Mouse (Mus musculus): ENCODE measurements around the gene Zic5.

The Zic5 gene

DNA sequence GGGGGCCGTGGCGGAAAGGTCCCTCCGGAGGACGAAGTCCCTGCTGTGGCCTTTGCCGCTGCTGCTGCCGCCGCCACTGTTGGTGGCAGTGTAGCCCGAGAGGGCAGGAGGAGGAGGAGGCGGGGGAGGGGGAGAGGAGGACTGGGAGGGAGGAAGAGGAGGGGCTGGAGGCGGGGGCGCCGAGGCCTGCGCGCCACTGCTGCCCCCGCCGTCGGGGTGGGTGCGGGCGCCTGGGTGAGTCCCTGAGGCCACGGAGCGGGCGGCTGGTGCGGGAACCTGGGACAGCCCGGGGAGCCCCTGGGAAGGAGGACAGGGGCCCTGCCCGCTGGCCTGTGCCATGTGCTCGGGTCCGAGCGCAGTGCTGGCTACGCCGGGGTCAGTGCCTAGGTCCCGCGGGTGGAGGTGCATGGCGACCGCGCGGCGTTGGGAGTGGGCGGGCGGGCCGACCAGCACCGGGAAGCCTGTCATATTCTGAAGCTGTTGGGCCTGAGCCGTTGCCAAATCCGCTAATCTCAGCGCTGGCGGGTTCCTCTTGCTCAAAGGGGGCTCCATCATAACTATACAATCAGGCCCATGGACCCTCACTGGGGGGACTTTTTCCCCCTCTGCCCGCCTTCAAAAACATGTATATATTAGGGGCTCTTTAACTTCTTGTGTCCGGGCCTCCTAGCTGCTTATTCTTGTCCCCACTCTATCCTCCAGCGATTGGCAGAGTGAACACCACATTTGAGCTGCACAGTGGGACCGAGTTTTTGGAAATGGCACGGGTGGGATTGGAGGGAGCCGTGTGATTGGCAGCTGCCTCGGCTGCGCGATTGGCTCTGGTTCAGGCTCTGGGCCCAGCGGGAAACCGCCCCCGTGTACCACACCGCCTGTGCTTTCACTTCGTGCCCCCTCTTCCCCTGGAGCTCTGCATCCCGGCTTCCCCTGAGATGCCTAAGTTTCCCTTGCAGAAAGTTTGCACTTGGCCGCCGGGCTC lies at the start of gene Zic5:
Gene Zic5, minus strand, starts transcription at position 915 of the 979 bp plus-strand sequence.
- DNase-seq = no peak

DNA sequence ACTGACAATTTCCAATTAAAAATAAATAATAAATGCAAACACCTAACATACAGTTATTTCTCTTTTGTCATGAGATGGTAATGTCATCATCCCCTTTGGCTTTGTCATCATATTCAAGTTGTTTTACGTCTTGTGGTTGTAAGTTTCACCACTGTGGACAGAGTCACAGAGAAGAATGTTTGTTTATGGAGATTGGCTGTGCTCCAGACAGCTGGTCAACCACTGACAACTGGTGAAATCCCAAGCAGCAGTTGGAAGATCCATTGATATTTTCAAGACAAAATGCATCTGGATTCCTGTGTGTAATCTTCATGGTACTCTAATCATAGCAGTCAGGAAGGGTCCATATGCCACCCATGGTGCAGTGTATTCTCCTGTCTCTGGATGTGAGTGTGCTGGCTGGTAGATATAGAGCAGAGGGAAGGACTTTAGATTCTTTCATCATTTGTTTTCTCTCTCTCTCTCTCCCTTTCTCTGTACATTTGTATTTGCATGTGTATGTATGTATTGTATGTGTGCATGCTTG lies 48.1 kb upstream of the Zic5 start:
- no peak for DNase-seq

DNA sequence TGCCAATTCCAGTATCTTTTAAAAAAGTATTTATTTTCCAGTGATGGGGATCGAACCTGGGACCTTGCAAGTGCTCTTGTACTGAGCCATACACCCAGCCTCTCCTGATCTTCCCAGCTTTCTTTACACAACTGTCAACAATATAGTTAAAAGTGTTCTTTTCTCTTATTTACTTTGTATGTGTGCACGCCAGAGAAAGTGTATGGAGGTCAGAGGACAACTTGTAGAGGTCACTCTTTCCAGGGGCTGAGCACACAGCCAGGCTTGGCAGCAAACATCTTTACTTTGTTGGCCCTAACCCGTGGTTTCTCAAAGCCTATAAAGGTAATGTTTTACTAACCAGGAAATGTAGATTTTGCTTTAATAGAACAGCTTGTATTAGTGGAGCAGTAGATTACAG lies 46.0 kb upstream of the Zic5 start:
- DNase-seq = no peak

DNA sequence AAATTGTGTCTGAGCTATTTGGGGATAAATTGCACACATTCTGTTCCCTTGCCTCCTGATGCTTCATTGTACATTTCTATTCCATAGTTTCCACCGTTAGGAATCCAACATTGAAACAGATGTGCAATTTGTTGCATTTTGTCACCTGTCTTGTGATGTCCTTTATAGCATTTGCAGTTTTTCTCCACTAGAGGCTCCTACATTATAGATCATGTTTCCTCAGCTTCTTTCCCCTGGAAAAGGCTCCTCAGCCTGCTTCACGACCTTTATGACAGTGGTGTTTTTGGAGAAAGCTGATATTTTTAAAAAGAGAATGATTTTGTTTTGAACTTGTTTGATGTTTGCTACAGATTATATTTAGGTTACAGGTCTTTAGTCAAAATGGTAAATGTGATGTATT lies 43.6 kb upstream of the Zic5 start:
- DNase-seq = no peak

GRCm38 (mm10) chr14:122492015-122492414 lies 26.5 kb upstream of the Zic5 start:
- DNase-seq = no peak

- DNase-seq = no peak
Observed at GRCm38 (mm10) chr14:122491521-122491920, 26.0 kb upstream of the Zic5 start.

DNA sequence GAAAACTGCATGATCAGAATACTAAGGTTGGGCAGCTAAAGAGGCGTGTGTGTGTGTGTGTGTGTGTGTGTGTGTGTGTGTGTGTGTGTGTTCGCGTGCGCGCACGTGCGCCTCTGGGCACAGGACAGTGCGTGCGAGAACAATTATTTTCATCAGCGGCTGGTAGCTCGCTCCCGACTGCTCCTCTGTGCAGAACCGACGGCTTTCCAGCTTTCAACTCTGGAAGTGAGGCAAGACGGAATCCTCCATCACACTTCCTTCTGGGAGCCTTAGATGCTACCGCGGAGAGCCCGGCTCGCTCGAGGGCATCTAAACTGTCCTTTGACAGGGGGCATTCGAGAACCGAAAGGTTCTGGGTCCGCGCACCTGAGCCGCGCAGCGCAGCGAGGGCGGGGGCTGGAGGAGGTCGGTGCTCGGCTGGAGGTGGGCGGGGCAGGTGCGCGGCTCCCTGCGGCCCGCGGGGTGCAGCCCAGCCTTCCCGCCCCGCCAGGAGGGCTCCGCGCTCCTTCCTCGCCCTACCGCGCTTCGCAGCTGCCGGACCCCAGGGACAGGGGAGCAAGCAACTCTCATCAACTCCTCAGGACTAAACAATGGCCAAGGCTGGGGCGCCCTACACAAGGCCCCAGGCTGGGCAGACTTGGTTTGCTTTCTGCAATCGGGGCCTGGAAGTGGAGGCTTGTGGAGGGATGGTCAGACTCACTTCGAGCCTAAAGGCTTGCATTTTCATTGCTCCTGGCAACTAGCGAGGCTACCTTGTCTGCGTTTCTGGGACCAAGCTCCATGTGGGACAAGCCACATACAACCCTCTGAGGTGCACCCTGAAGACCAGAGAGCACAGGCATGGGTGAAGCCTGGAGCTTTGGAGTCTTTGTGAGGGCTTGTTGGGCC lies 25.2 kb upstream of the Zic5 start, which contains the start of gene Gm10837:
Gene Gm10837, plus strand, starts transcription at position 146 of the 888 bp plus-strand sequence.
- DNase-seq = no peak

DNA sequence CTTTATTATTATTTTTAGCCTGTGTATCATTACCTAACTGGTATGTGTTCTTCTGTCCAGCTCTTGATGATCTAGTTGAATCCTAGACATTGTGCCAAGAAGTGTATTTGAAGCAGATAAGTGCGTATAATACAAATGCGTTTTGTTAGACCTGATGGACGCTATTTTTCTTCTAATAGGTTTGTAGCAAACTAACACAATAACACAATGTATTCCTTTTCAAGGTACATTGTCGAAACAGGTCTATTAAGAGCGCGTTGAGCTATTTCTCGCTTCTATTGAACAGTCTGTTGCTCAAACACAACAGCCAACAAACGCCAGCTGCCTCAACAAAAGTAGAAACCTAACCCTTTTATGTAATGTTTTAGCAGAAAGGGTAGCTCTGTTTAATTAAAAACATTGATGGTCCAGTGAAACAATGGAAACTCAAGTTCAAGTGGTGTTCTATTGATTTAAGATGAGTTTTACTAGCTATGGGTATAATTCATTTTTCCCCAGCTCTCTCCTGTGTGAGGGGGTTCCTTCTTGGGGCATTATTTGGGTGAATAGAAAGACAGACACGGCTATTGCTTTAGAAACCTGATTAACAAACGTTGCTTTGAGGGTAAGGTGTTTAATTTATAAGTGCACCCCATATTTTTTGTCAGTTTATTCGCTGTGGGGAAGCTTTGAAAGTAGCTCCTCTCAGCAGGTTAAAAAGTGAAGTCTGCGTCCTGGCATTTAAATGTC lies 24.4 kb upstream of the Zic5 start:
- no peak for DNase-seq

DNA sequence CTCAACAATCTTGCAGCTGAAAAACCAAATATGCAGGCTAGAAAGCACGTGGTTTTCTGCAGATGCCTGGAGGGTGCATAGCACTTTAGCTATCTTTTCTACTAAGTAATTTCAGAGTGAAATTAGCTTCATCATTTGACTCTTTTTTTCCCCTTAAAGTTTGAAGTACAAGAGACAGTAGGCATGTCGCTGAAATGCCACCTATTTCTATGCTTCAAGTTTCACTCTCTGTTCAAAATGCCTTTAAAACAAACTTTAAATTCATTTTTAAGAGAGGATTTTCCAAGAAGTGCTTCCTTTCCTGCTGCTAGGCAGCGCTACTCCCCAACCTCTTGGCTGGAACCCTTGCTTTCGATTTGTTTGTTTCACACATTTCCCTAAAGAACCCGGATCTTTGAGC lies 23.6 kb upstream of the Zic5 start:
- no peak for DNase-seq

- DNase-seq = no peak
Observed at GRCm38 (mm10) chr14:122487366-122487765, 21.9 kb upstream of the Zic5 start.

DNA sequence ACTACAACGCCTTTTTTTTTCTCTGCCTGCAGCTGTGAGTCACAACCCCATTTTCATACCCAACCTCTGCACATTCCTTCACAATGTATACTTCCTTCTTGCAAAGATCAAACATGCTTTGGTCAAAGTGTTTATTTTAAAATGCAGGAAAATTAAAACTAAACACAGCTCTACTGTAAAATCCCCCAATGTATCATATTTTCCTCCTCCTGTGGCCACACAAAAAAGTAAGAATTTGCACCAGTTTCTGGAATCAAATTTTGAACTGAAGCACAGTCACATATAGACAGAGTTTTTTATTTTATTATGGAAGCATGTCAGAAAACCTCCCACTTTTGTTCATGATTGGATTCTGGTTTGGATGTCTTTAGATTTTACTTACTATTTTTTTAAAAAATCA lies 21.1 kb upstream of the Zic5 start:
- no peak for DNase-seq

- DNase-seq = no peak
Observed at GRCm38 (mm10) chr14:122485635-122486181, 20.2 kb upstream of the Zic5 start.

GRCm38 (mm10) chr14:122484844-122485551 lies 19.5 kb upstream of the Zic5 start:
- no peak for DNase-seq

DNA sequence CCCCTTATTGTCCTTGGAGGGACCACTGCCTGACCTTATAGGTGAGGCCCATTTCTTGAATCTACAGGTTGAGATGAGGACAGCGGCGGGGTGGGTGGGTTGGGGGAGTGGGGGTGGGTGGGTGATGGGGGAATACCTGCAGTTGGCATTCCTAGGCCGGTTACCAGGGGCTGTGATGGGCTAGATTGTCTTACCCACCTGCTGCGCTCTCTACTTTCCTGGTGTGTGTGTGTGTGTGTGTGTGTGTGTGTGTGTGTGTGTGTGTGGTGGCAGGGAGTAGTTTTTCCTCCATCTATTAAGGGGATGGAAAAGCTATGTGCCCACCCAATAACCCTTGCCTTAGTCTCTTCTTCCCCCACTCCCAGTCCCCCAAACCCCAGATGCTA lies 19.0 kb upstream of the Zic5 start:
- no peak for DNase-seq

GRCm38 (mm10) chr14:122483556-122484421 lies 18.3 kb upstream of the Zic5 start:
- no peak for DNase-seq

GRCm38 (mm10) chr14:122483024-122483385 lies 17.5 kb upstream of the Zic5 start:
- DNase-seq = no peak

DNA sequence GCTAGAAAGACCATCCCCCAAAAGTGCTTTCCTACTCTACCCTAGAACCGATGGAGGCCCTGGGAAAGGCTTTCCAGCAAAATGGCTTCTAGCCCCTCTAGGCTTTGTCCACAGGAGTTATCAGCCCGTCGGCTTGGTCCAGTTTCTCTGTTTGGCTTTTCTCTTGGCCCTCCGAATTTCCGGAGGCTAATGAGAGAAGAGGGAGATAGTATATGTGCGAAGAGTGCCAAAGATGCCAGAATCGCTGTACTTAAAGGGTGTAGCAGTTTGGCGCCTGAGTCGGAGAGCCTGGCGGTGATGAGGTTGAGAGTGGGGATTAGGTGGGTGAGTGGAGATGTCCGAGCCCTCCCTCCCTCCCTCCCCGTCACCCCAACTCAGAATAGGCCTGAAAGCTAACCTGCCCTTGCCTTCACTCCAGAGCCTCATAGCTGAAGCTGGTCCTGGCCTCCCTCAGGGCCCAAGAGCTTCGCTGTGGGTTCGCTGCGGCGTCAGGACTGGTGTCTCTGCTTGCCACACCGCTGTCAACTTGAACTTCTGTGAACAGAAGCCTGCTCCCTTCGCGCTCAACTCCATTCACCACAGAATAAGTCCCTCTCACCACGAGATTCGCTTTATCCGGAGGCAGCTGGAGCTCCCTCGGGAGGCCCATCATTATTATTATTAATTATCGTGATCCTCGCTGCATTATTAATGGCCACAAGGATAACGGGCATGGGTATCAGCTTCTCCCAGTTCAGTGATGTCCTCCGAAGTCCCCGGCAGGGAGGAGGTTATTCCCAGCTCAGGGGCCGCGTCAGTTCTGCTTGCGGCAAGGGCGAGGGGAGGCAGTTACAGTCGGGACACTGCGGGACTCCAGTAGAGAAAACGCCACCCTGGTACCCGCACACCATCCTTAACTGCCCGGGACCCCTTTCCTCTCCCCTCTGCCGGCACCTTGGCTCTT lies 16.9 kb upstream of the Zic5 start:
- DNase-seq = no peak

DNA sequence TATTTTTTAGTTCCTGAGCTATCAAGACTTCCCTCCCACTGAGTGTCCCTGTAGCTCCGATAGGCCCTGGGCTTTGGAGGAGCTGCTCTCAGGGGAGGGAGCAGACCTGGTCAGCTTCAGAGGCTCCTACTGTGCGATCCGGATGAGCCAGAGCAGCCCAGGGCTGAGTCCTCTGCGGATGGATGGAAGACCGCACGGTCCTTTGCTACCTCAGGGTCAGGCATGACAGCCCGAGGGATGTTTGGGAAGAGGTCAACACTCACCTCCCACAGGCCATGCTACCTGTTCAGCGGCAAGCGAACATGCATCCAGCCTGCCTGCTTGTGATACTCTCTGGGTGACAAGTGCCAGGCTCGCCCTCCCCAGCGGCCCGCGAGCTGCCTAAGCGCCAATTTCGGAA lies 15.7 kb upstream of the Zic5 start:
- no peak for DNase-seq

DNA sequence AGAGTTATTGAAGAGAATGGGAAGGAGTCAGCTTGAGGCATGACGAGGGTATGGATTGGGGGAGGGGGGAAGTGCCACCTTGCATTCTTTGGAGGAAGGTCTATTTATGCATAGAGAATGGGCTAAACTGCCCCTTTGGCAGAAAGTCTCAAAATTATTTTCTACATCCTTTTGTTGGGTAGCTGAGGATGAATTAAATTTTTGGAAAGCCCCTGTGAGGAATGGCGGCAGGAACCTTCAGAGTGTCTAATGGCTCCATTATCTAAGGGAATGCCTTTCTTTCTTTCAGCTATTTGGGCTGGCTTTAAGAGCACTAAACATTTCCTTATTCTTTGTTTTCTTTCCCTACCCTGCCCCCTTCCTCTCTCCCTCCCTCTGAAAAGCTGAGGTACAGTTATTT lies 14.9 kb upstream of the Zic5 start:
- no peak for DNase-seq
